Mouse (Mus musculus) thymus, postnatal 4 days (tissue): ENCODE results near the gene Rps6ka5.

Experiments used
- DNase-seq: peaks from one replicate; pipeline ENCODE4 v3.0.0; 2021

The Rps6ka5 gene

GRCm38 (mm10) chr12:100726651-100727050, at the start of gene Rps6ka5:
TSS of gene Rps6ka5 (minus strand) at chr12:100726983.
- DNase-seq = no peak

GRCm38 (mm10) chr12:100775911-100776581, 49.3 kb upstream of the Rps6ka5 start:
- no peak for DNase-seq

DNA sequence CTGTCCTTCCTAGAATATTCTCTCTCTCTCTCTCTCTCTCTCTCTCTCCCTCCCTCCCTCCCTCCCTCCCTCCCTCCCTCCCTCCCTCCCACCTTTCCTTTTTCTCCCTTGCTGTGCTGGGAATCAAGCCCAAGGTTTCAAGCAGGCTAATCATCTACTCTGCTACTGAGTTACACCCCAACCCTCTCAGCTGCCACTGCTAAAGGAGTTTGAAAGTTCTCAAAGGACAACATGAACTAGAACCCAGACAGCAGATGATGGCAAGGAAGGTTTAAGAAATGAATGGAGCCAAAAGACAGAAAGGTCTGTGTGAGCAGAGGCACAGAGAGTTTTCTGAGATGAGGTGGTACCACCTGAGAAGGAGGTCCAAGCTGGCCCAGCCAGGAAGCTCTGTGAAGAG, 48.5 kb upstream of the Rps6ka5 start:
- DNase-seq = no peak

- DNase-seq = no peak
Observed at GRCm38 (mm10) chr12:100774756-100775155, 48.0 kb upstream of the Rps6ka5 start.

- peak; percentile 53 for DNase-seq
Observed at GRCm38 (mm10) chr12:100772230-100772984, 45.6 kb upstream of the Rps6ka5 start.

DNA sequence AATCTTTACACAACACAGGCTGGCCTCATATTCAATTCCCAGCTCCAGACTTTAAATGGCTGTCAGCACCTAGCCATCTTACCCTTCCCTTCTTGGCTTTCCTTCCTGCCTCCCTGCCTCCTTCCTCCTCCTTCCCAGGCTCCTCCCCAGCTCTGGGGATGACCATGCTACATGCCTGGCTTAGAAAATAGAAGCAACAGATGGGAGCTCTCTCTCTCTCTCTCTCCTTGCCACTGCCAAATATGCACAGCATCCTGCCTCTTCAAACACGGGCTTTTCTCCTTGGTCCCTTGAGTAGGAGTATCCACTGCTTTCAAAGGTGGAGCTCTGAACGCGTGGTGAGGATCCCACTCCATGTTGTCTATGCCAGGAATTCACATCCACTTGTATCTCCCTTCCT, 44.0 kb upstream of the Rps6ka5 start:
- no peak for DNase-seq

GRCm38 (mm10) chr12:100769871-100770270, 43.1 kb upstream of the Rps6ka5 start:
- no peak for DNase-seq

- peak; percentile 47 for DNase-seq
Observed at GRCm38 (mm10) chr12:100764329-100765018, 37.7 kb upstream of the Rps6ka5 start.

- no peak for DNase-seq
Observed at GRCm38 (mm10) chr12:100762663-100763425, 36.1 kb upstream of the Rps6ka5 start.

- no peak for DNase-seq
Observed at GRCm38 (mm10) chr12:100757427-100757826, 30.6 kb upstream of the Rps6ka5 start.

GRCm38 (mm10) chr12:100753716-100754115, 26.9 kb upstream of the Rps6ka5 start:
- DNase-seq = no peak

DNA sequence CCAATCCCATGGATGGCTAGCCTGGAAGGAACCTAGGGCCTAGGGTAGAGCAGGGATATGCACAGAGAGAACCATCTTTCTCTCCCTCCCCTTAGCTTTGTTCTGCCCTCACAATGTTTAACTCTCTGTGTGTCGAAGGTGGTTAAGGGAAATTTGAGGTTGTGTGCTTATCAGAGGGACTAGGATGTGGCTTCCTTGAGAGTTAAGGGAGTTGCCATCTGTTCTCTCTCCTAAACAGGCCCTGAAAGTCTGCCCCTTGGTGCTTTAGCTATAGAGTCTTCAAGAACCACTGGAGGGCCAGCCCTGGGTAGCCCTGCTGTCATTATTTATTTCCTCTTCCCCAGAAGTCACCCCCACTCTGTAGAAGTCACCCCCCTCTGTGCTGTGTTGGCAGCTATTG, 26.2 kb upstream of the Rps6ka5 start:
- DNase-seq = no peak

DNA sequence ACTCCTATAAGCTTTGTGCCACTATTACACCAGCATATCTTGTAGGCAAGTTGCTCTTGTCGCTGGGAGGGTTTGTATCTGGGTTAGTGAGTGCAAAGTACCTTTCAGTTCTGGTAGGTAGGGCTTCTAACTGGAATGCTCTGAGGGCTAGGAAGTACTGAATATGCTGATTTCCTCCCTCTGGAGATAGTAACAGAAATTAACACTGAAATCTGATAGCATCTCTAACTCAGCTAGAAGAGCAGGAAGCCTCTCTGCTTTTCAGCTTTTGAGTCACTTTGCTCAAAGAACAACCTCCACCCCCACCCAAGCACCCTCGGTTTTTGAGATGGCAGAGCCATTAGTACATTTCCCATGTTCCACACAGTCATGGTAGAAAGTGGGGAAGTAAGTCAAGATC, 15.7 kb upstream of the Rps6ka5 start:
- no peak for DNase-seq

GRCm38 (mm10) chr12:100740313-100740712, 13.5 kb upstream of the Rps6ka5 start:
- DNase-seq = no peak

- no peak for DNase-seq
Observed at GRCm38 (mm10) chr12:100739011-100739570, 12.3 kb upstream of the Rps6ka5 start.

- DNase-seq = no peak
Observed at GRCm38 (mm10) chr12:100738498-100738897, 11.7 kb upstream of the Rps6ka5 start.

- DNase-seq = no peak
Observed at GRCm38 (mm10) chr12:100735581-100735980, 8.8 kb upstream of the Rps6ka5 start.

GRCm38 (mm10) chr12:100735156-100735555, 8.4 kb upstream of the Rps6ka5 start:
- DNase-seq = no peak

DNA sequence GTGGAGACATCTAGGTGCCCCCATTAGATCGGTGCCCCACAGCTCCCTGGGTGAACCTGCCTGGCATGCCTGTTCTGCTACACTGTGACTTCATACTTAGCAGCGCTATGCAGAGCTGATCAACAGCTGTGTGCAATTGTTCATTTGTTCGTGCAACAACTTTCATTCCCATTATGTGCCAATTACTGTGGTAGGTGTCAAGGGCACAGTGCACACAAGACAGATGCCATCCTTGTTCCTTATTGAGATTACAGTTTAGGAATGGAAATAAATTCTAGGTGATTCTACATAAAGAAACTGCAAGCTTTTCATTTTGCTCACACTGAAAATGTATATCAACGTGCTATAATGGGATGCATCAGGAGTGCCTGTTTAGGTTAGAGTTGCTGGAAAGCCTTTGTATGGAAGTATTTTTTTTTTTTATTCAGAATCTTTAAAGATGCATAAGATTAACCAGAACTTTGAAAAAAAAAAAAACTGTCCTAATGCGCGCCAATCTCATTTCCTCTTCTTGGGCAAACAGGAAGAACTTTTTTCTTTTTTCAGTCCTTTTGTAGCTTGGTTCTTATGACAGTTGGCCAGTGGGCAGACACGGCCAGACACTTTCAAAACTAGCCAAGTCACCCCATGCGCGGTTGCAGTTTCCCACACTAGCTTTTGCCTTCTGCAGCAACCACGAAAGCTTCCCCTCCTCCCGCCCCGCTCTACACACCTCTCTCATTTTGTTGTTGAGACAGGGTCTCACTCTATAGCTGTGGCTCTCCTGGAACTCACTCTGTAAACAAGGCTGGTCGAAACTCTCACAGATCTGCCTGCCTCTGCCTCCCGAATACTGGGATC, 2.1 kb upstream of the Rps6ka5 start:
- peak; percentile 60 for DNase-seq

- DNase-seq = no peak
Observed at GRCm38 (mm10) chr12:100727891-100728290, 1.1 kb upstream of the Rps6ka5 start.

DNA sequence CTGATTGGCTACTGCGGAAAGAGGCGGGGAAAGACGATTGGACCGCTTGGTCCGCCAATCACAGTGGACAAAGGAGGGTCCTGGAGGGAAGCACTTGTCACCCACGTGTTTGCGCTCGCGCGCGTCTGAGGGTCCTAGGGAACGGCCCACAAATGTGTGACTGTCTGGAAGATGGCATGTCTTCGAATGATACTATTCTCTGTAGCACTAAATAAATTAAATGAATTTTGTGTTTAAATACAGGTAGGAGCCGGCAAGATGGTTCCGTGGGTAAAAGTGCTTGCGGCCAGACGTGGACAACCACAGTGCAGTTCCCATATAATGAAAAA, 1.4 kb downstream of the Rps6ka5 start:
- no peak for DNase-seq
